Mouse (Mus musculus) neural tube, embryonic 10.5 days (tissue): ENCODE data around the gene Ano10.

Experiments used
- DNase-seq: peaks from one replicate; pipeline ENCODE4 v3.0.0-alpha.2; 2017; ENCODE audit warnings: low spot score; ENCODE audit errors: extremely low spot score

Gene Ano10

GRCm38 (mm10) chr9:122127271-122127785 is 166.9 kb downstream of the Ano10 start:
- no peak for DNase-seq

GRCm38 (mm10) chr9:122126790-122127189 is 167.4 kb downstream of the Ano10 start:
- no peak for DNase-seq
